Mouse (Mus musculus): ENCODE data around the gene Gpc6.

DNA sequence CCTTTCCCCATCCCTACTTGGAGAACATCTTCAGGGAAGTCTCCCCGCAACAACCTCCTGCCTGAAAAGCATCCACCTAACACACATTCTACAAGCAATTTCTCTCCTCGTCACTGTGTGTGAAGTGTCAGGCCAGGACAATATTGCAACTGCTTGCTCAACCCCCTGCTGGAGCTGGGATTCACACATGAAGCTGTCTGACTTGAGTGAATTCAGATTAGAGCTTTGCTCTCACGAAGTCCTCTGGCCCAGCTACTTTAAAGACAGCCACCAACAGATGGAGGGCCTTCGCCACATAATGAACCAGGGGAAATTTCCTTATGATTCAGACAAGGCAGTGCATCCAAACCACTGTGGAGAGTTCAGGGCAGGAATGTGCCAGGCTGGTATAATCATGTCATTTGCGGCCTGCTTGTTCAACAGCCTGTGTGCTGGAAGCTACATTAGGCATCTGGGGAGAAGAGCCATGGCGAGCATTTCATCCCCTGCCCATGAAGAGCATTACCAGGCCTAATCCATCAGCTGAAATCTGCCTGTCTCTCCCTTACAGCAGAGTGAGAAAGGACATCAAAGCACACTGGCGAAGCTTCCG, 858.7 kb downstream of the Gpc6 start:
- TF ChIP-seq POLR2A (IDR thresholded peaks at IDR 0.05; ENCODE audit: low read depth, low read length) (no peak), CTCF (IDR thresholded peaks at IDR 0.05; ENCODE audit: borderline replicate concordance, insufficient read depth, low read length) (no peak)
